Mouse (Mus musculus) lung, embryonic 15.5 days (tissue): Measurements from ENCODE around the gene Pitpna. TPM values are rescaled to one million over a fixed set of nuclear protein-coding genes. Genes with fewer than 3 reads are reported as not detected.
A peak's percentile ranks its signal among the peaks of the same experiment; 100 is the strongest.

ENCODE experiments used
- ATAC-seq: fragments of 200-750 bp; cut with Nextera tagmentation; 2 replicates; pipeline ENCODE4 v1.8.0; 2017; ENCODE audit warnings: moderate number of reproducible peaks, borderline replicate concordance; ENCODE audit not compliant: low FRiP score, low TSS enrichment; ENCODE audit errors: extremely low read depth
- H3K27ac ChIP-seq: fragments of 300-500 bp; sonication (generic); 2 replicates; pipeline ENCODE4 v1.5.1; 2015; ENCODE audit warnings: moderate library complexity, mild to moderate bottlenecking, inconsistent platforms
- H3K27me3 ChIP-seq: fragments of 300-500 bp; sonication (generic); 2 replicates; pipeline ENCODE4 v1.6.1; 2015; ENCODE audit warnings: inconsistent platforms
- H3K36me3 ChIP-seq: fragments of 300-500 bp; sonication (generic); 2 replicates; pipeline ENCODE4 v1.6.1; 2015; ENCODE audit warnings: inconsistent platforms
- H3K4me1 ChIP-seq: fragments of 300-500 bp; sonication (generic); 2 replicates; pipeline ENCODE4 v1.6.1; 2015; ENCODE audit warnings: inconsistent platforms
- H3K4me2 ChIP-seq: fragments of 300-500 bp; sonication (generic); 2 replicates; pipeline ENCODE4 v1.6.1; 2015; ENCODE audit warnings: inconsistent platforms, mild to moderate bottlenecking, moderate library complexity
- H3K4me3 ChIP-seq: fragments of 300-500 bp; sonication (generic); 2 replicates; pipeline ENCODE4 v1.5.1; 2015; ENCODE audit warnings: mild to moderate bottlenecking, inconsistent platforms
- H3K9ac ChIP-seq: fragments of 300-500 bp; sonication (generic); 2 replicates; pipeline ENCODE4 v1.6.1; 2015; ENCODE audit warnings: inconsistent platforms
- H3K9me3 ChIP-seq: fragments of 300-500 bp; sonication (generic); 2 replicates; pipeline ENCODE4 v1.6.1; 2016; ENCODE audit warnings: inconsistent platforms
- WGBS: fragments of 180-500 bp; shearing (Covaris S2); methylation state at CpG from one replicate; pipeline ENCODE4 v1.1.7; 2015; 5-methylcytosine and 5-hydroxymethylcytosine counted together
- polyA plus RNA-seq: library from polyadenylated mRNA; unstranded; fragments of >200 nt; fragmentation: Nextera tagmentation; extraction: Ambion mirVana; gene quantifications from 2 replicates; pipeline ENCODE4 v1.2.1, GENCODE M21; 2015

Pitpna gene
- polyA plus RNA-seq, 1 experiment from 2014 or later = 76.8 TPM

DNA sequence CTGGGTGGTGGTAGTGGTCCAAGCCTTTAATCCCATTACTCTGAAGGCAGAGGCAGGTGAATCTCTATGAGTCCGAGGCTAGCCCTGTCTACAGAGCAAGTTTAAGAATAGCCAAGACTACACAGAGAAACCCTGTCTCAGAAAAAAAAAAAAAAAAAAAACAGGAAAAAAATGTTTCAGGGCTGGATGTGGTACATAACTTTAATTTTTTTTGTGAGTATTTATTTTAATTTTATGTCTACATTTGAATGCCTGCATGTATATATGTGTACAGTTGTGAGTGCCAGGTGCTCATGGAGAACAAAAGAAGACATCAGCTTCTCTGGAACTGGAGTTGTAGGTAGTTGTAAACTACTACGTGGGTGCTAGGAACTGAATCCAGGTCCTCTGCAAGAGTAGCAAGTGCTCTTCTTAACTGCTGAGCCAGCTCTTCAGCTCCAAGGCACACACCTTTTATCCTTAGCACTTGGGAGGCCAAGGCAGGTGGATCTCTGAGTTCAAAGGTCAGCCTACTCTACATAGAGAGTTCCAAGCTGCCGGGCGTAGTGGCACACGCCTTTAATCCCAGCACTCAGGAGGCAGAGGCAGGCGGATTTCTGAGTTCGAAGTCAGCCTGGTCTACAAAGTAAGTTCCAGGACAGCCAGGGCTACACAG is 6.3 kb upstream of the Pitpna start:
- H3K4me2 ChIP-seq = no peak overlapping the region
- H3K27ac ChIP-seq = no peak overlapping the region
- H3K9ac ChIP-seq = no peak overlapping the region
- no peaks in the 10 kb centered on the region for H3K9me3 ChIP-seq
- no peaks in the 10 kb centered on the region for H3K4me1 ChIP-seq
- no peaks in the 10 kb centered on the region for H3K36me3 ChIP-seq
- no peak for ATAC-seq
- no peaks in the 10 kb centered on the region for H3K27me3 ChIP-seq
- WGBS = 93% methylated on average over 7 of the region's 7 CpGs
- H3K4me3 ChIP-seq = no peak overlapping the region

DNA sequence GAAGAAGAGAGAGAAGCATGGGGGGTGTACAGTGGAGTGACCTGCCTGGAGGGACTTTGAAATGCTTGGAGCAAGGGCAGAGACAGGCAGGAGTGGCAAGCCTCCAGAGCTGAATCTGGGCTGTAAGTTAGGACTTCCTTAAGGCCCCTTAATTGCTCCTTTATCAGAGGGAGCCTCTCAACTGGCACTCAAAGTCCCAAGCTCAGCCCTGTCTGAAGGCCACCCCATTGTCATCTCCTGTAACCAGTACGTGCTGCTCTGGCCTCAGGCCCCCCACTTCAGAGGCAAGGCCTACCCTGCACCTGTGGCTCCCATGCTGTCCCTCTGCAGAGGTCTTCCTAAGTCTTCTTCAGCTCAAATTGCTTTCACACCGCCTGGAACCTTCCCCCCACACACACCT is 4.4 kb upstream of the Pitpna start:
- ATAC-seq = no peak
- H3K9ac ChIP-seq = no peak overlapping the region

DNA sequence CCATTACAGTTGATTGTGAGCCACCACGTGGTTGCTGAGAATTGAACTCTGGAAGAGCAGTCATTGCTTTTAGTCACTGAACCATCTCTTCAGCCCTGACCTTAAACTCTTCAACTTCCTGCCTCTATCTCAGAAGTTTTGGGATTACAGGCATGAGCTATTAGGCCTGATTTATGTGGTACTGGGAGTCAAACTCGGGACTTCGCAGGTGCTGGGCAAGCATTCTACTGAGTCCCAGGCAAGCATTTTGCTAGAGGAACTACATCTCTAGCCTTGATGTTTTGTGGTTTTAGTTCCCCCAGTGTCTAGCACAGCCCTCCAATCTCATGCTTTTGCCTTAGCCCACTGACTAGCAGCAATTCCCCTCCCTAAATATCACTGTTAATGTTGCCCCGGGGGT is 2.8 kb upstream of the Pitpna start:
- Histone ChIP-seq H3K9ac (no peak overlapping the region), H3K4me2 (no peak overlapping the region), H3K27ac (no peak overlapping the region), H3K9me3 (no peaks in the 10 kb centered on the region), H3K4me1 (peaks cover 22% of the 10 kb centered on the region), H3K36me3 (no peaks in the 10 kb centered on the region), H3K27me3 (no peaks in the 10 kb centered on the region), H3K4me3 (no peak overlapping the region)
- WGBS = 60% methylated on average over 4 of the region's 4 CpGs
- no peak for ATAC-seq

More for the DNA sequence above, 4.4 kb upstream of the Pitpna start:
- Histone ChIP-seq H3K9me3 (no peaks in the 10 kb centered on the region), H3K27me3 (no peaks in the 10 kb centered on the region), H3K4me1 (peaks cover 6% of the 10 kb centered on the region; the same call in 1 of the 2 replicates), H3K4me2 (no peak overlapping the region), H3K4me3 (no peak overlapping the region), H3K36me3 (no peaks in the 10 kb centered on the region), H3K27ac (no peak overlapping the region)
- WGBS = 61% methylated on average over 2 of the region's 2 CpGs

DNA sequence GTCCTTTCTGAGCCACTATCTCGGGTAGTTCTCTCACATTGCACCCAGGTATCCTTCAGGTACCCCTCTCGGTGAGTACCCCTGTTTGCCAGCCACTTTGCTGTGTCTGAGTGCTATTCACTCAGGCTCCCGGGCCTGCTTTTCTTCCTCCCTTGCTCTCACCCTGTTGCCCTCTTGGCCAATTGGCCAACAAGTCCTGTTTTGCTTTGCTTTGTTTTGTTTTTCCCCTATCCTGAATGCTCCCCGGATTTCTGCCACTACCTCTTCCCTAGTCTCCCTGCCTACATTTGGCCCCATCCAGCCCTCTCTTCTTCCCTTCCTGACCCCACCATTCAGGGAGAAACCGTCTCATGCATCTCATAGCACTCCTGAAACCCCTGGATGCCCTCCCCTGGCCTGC is 1.9 kb upstream of the Pitpna start:
- ATAC-seq = no peak
- WGBS = 74% methylated on average over 5 of the region's 5 CpGs

DNA sequence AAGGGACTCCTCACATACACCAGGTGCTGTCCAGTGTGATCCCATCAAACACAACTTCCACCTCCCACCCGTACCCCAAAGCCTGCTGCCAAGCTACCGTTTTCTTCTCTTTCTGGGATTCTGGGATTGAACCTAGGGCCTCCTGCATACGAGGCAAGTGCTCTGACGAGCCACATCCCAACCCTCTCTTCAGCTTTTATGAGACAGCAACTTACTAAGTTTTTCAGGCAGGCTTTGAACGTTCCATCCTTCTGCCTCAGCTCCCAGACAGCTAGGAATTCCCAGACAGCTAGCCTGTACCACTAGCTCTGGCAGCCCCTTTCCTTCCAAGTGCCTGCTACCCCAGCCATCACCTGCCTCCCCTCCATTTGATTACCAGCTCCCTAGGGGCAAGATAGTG is 934 bp upstream of the Pitpna start:
- no peak for ATAC-seq
- Histone ChIP-seq H3K4me2 (no peak overlapping the region), H3K4me3 (no peak overlapping the region), H3K9me3 (no peaks in the 10 kb centered on the region), H3K9ac (no peak overlapping the region; the same call in 1 of the 2 replicates), H3K27ac (no peak overlapping the region), H3K4me1 (peaks cover 25% of the 10 kb centered on the region), H3K27me3 (no peaks in the 10 kb centered on the region), H3K36me3 (no peaks in the 10 kb centered on the region)
- whole genome bisulfite sequencing = 78% methylated on average over 5 of the region's 5 CpGs

More for the DNA sequence above, 1.9 kb upstream of the Pitpna start:
- H3K4me2 ChIP-seq = no peak overlapping the region
- no peaks in the 10 kb centered on the region for H3K36me3 ChIP-seq
- H3K9ac ChIP-seq = no peak overlapping the region
- H3K4me1 ChIP-seq = peaks cover 25% of the 10 kb centered on the region
- no peaks in the 10 kb centered on the region for H3K27me3 ChIP-seq
- H3K4me3 ChIP-seq = no peak overlapping the region
- no peaks in the 10 kb centered on the region for H3K9me3 ChIP-seq
- no peak overlapping the region for H3K27ac ChIP-seq

DNA sequence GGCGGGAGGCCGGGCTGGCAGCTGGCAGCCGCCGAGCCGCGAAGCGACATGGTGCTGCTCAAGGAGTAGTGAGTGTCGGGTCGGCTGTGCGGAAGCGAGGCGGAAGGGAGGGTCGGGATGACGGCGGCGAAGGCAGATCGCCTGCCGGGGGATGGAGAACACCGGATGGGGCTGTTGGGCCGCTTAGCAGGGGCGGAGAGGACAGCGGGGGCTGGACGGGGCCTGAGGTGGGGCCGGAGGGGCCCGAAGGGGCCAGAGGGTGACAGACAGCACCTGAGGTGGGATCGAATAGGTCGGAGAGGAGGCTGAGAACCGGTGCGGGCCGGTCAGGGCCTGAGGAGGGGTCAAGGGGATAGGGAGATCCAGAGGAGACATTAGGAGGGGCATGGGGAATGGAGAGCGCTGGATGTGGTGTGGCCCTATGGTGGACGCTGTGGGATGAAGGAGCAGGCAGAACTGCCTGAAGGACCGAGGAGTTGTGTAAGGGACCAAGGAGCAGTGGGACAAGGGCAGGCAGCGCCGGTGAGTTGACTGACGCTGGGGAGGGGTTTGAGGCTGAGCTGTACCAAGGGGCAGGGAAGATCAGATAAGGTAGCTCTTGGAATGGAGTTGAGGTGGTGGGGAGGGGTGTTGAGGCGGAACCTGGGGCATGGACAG is 516 bp downstream of the Pitpna start:
- H3K36me3 ChIP-seq = peaks cover 14% of the 10 kb centered on the region
- peak overlapping the region; percentile 82 for H3K9ac ChIP-seq
- peak overlapping the region; percentile 79 for H3K4me3 ChIP-seq
- ATAC-seq = peak; percentile 74
- H3K27me3 ChIP-seq = no peaks in the 10 kb centered on the region
- H3K4me1 ChIP-seq = peaks cover 25% of the 10 kb centered on the region
- WGBS = under 1% methylated on average over 37 of the region's 37 CpGs
- H3K9me3 ChIP-seq = no peaks in the 10 kb centered on the region
- peak overlapping the region; percentile 92 for H3K4me2 ChIP-seq
- peak overlapping the region; percentile 87 for H3K27ac ChIP-seq

DNA sequence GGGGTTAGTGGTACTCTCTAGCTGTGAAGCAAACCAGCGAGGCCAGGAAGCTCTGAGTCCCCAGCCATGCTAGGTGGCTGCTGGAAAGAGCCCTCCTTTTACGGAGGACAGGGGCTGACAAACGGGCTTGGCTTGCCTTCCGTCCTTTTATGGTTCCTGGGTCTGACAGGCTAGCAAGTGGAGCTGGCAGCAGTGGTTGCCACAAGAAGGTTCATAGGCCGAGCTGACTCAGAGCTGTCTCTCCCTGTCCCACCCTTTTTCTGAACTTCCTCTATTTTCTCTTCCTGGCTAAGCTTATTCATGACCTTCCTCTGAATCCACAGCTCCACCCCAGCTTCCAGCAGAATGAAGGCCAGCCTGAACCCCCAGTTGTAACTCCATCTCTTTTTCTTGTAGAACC is 4.7 kb downstream of the Pitpna start:
- no peaks in the 10 kb centered on the region for H3K27me3 ChIP-seq
- H3K4me3 ChIP-seq = no peak overlapping the region
- WGBS = 89% methylated on average over 5 of the region's 5 CpGs
- no peak overlapping the region for H3K4me2 ChIP-seq
- no peak overlapping the region for H3K9ac ChIP-seq
- H3K9me3 ChIP-seq = no peaks in the 10 kb centered on the region
- no peak overlapping the region for H3K27ac ChIP-seq
- no peak for ATAC-seq
- peaks cover 22% of the 10 kb centered on the region for H3K4me1 ChIP-seq
- peaks cover 26% of the 10 kb centered on the region for H3K36me3 ChIP-seq

DNA sequence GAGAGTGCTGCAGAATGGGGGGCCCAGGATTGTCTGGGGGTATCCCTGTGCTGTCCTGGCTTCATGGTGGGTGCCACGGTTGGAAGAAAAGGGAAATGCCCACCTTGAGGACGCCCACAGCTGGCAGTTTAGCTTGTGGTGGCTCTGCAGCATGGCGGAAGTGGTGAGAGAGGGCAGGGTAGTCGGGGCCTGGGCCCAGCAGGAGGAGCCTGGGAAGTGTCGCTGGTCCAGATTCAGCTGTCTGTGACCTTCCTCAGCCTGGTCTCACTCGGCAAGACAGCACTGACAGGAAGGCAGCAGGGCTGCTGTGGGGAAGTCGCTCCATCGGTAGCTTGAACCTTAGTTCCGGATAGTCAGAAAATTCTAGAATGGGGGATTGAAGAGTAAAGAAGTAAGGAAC is 6.5 kb downstream of the Pitpna start:
- H3K27ac ChIP-seq = no peak overlapping the region
- whole genome bisulfite sequencing = 82% methylated on average over 9 of the region's 9 CpGs
- H3K36me3 ChIP-seq = peaks cover 39% of the 10 kb centered on the region
- no peak for ATAC-seq
- H3K9ac ChIP-seq = no peak overlapping the region
- H3K4me2 ChIP-seq = no peak overlapping the region
- H3K9me3 ChIP-seq = no peaks in the 10 kb centered on the region
- H3K4me3 ChIP-seq = no peak overlapping the region
- no peaks in the 10 kb centered on the region for H3K27me3 ChIP-seq
- peaks cover 10% of the 10 kb centered on the region for H3K4me1 ChIP-seq

DNA sequence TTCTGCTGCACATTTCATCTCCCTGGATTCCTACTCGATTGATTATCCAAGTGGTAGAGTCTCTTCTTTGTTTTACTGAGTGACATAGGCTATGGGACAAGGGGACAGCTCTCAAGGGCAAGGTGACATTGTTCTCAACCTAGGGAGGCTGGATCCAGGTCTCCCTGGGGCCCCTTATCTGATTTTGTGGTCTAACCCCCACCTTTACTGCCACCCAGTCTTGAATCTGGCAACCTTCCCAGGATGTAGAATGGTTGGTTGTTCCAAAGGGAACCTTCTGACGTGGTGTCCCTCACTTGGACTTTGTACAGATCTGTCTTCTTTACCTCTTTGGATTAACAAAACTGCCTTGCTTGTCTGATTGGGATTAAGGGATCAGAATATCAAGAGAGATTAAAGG is 7.5 kb downstream of the Pitpna start:
- H3K27ac ChIP-seq = no peak overlapping the region
- no peak overlapping the region for H3K4me2 ChIP-seq
- peaks cover 45% of the 10 kb centered on the region for H3K36me3 ChIP-seq
- 0 out of 2 replicates have a peak, but pooled peaks cover under 1% of the 10 kb centered on the region for H3K4me1 ChIP-seq
- no peaks in the 10 kb centered on the region for H3K27me3 ChIP-seq
- no peaks in the 10 kb centered on the region for H3K9me3 ChIP-seq
- WGBS = 70% methylated on average over 2 of the region's 2 CpGs
- H3K4me3 ChIP-seq = no peak overlapping the region
- no peak for ATAC-seq
- H3K9ac ChIP-seq = no peak overlapping the region

DNA sequence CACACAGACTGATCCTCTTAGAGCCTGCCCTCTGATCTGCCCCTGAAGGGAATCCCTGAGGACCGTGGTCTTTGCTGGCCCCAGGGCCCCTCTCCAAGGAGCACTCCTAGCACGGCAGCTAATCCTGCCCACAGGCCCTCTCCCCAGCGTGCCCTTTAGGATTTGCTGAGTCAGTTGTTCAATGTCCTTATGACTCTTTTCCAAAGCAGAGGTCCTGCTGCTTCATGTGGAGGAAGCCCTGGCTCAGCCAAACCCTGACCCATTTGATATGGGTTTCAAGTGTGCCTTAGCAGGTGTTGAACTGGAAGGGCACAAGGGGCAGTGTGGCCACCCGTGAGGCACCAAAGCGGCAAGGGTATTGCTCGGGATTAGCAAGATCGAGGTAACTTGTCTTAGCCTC is 7.9 kb downstream of the Pitpna start:
- no peak overlapping the region for H3K9ac ChIP-seq
- no peaks in the 10 kb centered on the region for H3K4me1 ChIP-seq
- no peak overlapping the region for H3K27ac ChIP-seq
- ATAC-seq = no peak
- no peak overlapping the region for H3K4me2 ChIP-seq
- H3K9me3 ChIP-seq = no peaks in the 10 kb centered on the region
- 80% methylated on average over 7 of the region's 7 CpGs for WGBS
- H3K36me3 ChIP-seq = peaks cover 49% of the 10 kb centered on the region
- no peaks in the 10 kb centered on the region for H3K27me3 ChIP-seq
- no peak overlapping the region for H3K4me3 ChIP-seq

DNA sequence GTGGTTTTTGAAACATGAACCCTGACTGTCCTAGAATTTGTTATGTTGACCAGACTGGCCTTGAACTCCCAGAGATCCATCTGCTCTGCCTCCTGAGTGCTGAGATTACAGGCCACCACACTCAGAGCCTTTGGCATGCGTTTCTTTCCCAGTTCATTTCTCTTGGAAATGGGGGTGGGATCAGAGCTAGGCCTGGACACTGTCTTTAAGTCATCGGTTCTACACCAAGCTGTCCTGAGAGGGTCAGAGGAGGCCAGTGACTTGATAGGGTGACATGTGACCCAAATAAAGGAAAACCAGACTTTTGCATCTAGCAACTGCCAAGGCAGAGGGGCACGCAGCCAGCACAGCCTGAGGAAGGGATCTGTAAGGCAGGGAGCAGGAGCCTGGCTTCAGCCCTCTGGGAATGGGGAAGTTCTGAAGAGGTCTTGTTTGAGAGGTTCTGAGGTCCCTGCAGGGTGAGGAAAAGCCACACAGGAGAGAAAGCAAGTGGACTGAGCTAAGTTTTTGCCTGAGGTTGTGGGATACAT is 8.9 kb downstream of the Pitpna start:
- no peak overlapping the region for H3K4me3 ChIP-seq
- H3K27me3 ChIP-seq = no peaks in the 10 kb centered on the region
- H3K9ac ChIP-seq = no peak overlapping the region
- 68% methylated on average over 3 of the region's 3 CpGs for WGBS
- no peaks in the 10 kb centered on the region for H3K9me3 ChIP-seq
- H3K27ac ChIP-seq = no peak overlapping the region
- no peak overlapping the region for H3K4me2 ChIP-seq
- no peak for ATAC-seq
- H3K36me3 ChIP-seq = peaks cover 58% of the 10 kb centered on the region
- no peaks in the 10 kb centered on the region for H3K4me1 ChIP-seq

DNA sequence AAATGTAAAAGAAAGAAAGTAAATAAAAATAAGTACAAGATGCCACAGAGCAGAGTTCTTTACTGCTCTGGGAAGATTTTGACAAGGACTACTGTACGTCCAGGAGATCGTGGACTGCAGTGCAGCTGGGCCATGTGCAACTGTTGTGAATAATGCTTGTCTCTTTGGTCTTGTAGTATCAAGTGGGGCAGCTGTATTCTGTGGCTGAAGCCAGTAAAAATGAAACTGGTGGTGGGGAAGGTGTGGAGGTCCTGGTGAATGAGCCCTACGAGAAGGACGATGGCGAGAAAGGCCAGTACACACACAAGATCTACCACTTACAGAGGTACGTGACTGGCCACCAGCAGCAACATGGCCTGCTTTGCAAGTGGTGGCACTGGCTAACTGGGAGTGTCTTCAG is 10.1 kb downstream of the Pitpna start:
- WGBS = 84% methylated on average over 6 of the region's 6 CpGs
- H3K36me3 ChIP-seq = peaks cover 60% of the 10 kb centered on the region
- no peaks in the 10 kb centered on the region for H3K4me1 ChIP-seq
- no peak overlapping the region for H3K9ac ChIP-seq
- no peak overlapping the region for H3K4me3 ChIP-seq
- no peaks in the 10 kb centered on the region for H3K27me3 ChIP-seq
- no peak overlapping the region for H3K4me2 ChIP-seq
- ATAC-seq = no peak
- H3K27ac ChIP-seq = peak overlapping the region; percentile 25
- H3K9me3 ChIP-seq = no peaks in the 10 kb centered on the region
